In genomic region chr8:75659287-75659686, GRCm38 (mm10) we compare ENCODE assay signal across 19 mouse cellular contexts.
DNase-seq lines count a peak whose midpoint lies in the region; ATAC-seq and TF ChIP-seq lines count a peak whose summit lies in the region.
"Had no signal": no experiment of that assay in that cellular context is flagged by ENCODE, and none has a peak within 500 bp of the region (broad histone marks: within the 10 kb centered on the region; RNA-seq: fewer than 3 reads in every experiment).

No protein-coding gene starts in this region.

- H3K4me1 ChIP-seq in heart, embryonic 12.5 days (replicated peaks), result no peaks in the 10 kb centered on the region
- H3K4me1 ChIP-seq: neural tube, embryonic 15.5 days had no signal

- no peaks in the 10 kb centered on the region for H3K27me3 ChIP-seq in heart, embryonic 12.5 days (replicated peaks)
- H3K27me3 ChIP-seq: neural tube, embryonic 15.5 days had no signal

- H3K27ac ChIP-seq in left cerebral cortex, adult 2 months, result no peak overlapping the region
- no peak overlapping the region for H3K27ac ChIP-seq in gastrocnemius, adult 2 months
- H3K27ac ChIP-seq in heart, embryonic 12.5 days (ENCODE audit: poor library complexity, severe bottlenecking), result no peak overlapping the region
- H3K27ac ChIP-seq: hindbrain, embryonic 14.5 days; liver, embryonic 14.5 days; neural tube, embryonic 15.5 days had no signal

- DNase-seq in left cerebral cortex, postnatal 25 days (ENCODE audit: low spot score in 2 of 2), result peak; percentile 42 to 79
- no peak for DNase-seq in left cerebral cortex, adult 2 months (ENCODE audit: extremely low spot score in 1 of 2, low spot score in 2 of 2)
- peak; percentile 56 for DNase-seq in layer of hippocampus, adult 11-12 months (ENCODE audit: low spot score)
- peak; percentile 14 to 23 for DNase-seq in left cerebral cortex, postnatal 36 days (ENCODE audit: low spot score in 2 of 2)
- no peak for DNase-seq in gastrocnemius, adult 2 months
- no peak for DNase-seq in urinary bladder, postnatal 10 days (ENCODE audit: low spot score)
- DNase-seq: adrenal gland, adult 2 months; cerebellum, adult 8-10 months; gastrocnemius, postnatal 10 days; heart, postnatal 10 days; kidney, postnatal 14 days; retina, postnatal 1 day had no signal

- H3K4me2 ChIP-seq in heart, embryonic 12.5 days, result no peak overlapping the region
- H3K4me2 ChIP-seq: hindbrain, embryonic 14.5 days; neural tube, embryonic 15.5 days had no signal

- no peak for ATAC-seq in heart, embryonic 12.5 days (ENCODE audit: insufficient number of reproducible peaks, low FRiP score)
- ATAC-seq: intestine, embryonic 16.5 days had no signal

- no peaks in the 10 kb centered on the region for H3K36me3 ChIP-seq in heart, embryonic 12.5 days
- H3K36me3 ChIP-seq: G1E; neural tube, embryonic 15.5 days had no signal

- intact Hi-C loops in left cerebral cortex, postnatal 25 days (cut with DNase I), result no loop called here
- intact Hi-C loops in left cerebral cortex, adult 2 months (cut with DNase I), result no loop called here
- intact Hi-C loops in left cerebral cortex, postnatal 36 days (cut with DNase I), result no loop called here
- intact Hi-C loops in gastrocnemius, adult 2 months (cut with DNase I), result no loop called here

- H3K4me3 ChIP-seq in left cerebral cortex, adult 2 months, result no peak overlapping the region
- no peak overlapping the region for H3K4me3 ChIP-seq in gastrocnemius, adult 2 months
- no peak overlapping the region for H3K4me3 ChIP-seq in heart, embryonic 12.5 days
- H3K4me3 ChIP-seq: erythroblast, embryonic 14.5 days; neural tube, embryonic 15.5 days had no signal

- H3K9ac ChIP-seq in heart, embryonic 12.5 days, result no peak overlapping the region
- H3K9ac ChIP-seq: hindbrain, embryonic 14.5 days; liver, embryonic 14.5 days; neural tube, embryonic 15.5 days had no signal

- WGBS in heart, embryonic 12.5 days, result 62% methylated on average over 6 of the region's 6 CpGs

- no peak for TF ChIP-seq CTCF in left cerebral cortex, adult 2 months (IDR thresholded peaks at IDR 0.05)
- TF ChIP-seq CTCF in gastrocnemius, adult 2 months (IDR thresholded peaks at IDR 0.05), result no peak

- no peaks in the 10 kb centered on the region for H3K9me3 ChIP-seq in heart, embryonic 12.5 days (replicated peaks)
- H3K9me3 ChIP-seq: G1E; neural tube, embryonic 15.5 days had no signal

Comparison
In these comparisons a context has a peak if more than half of its experiments do, and no peak if none do; other contexts are left out.
1. DNase-seq: peak in left cerebral cortex, postnatal 25 days (2 of 2), layer of hippocampus, adult 11-12 months (single experiment) and left cerebral cortex, postnatal 36 days (2 of 2); none in left cerebral cortex, adult 2 months (0 of 2), gastrocnemius, adult 2 months (single experiment) and urinary bladder, postnatal 10 days (single experiment).